Mouse (Mus musculus) lung, postnatal 25 days (tissue): ENCODE data around the gene Lmna.

Source experiments
- DNase-seq: peaks from one replicate; pipeline ENCODE4 v3.0.0; 2022; ENCODE audit warnings: low spot score

Lmna gene

DNA sequence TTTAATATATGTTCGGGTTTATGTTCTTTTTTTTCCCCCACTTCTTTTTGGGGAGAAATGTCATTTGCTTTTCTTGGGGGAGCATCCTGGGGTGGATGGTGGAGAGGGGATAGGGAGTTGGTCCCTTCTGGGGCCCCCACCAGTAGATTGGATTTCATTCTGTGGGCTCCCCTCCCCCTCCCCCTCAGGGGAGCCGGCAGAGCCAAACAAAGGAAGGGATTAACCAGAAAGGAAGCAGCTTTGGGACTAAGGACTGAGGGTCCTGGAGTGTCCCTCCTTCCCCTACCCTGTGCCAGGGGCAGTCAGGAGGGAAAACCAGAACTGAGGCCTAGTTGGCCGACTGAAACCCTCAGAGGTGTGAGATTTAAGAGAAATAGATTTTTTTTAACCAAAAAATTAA is 29.6 kb upstream of the Lmna start:
- DNase-seq, result no peak

- no peak for DNase-seq
These were observed 28.8 kb upstream of the Lmna start for GRCm38 (mm10) chr3:88538271-88539145.

DNA sequence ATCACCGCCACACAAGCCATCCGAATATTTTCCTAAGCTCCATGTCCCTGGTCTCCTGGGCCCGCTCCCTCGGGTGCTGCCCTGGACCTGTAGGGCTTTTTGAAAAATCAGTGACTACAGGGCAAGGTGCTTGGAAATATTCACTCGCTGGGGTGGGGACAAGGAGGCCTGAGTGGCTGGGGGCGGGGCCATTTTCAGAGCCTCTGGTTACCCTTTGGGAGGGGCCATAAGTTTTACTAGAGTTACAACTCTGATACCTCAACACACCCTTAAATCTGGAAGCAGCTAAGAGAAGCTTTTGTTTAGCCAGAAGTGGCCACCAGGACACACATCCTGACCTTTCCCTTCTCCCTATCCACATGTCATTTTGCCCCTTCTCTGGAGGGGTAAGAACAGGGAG is 27.4 kb upstream of the Lmna start:
- DNase-seq, result no peak

DNA sequence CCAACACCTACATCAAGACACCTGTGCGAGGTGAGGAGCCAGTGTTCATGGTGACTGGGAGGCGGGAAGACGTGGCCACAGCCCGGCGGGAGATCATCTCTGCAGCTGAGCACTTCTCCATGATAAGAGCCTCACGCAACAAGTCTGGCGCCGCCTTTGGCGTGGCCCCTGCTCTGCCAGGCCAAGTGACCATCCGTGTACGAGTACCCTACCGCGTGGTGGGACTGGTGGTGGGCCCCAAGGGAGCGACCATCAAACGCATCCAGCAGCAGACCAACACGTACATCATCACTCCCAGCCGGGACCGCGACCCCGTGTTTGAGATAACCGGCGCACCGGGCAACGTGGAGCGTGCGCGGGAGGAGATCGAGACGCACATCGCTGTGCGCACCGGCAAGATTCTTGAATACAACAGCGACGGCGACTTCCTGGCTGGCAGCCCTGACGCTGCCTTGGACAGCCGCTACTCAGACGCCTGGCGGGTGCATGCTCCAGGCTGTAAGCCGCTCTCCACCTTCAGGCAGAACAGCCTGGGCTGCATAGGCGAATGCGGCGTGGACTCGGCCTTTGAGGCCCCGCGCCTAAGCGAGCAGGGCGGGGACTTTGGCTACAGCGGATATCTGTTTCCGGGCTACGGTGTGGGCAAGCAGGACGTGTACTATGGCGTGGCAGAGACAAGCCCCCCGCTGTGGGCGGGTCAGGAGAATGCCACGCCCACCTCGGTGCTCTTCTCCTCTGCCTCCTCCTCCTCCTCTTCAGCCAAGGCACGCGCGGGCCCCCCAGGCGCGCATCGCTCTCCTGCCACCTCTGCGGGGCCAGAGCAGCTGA is 26.6 kb upstream of the Lmna start:
- peak; percentile 85 for DNase-seq

- DNase-seq, result no peak
These were observed 25.8 kb upstream of the Lmna start for GRCm38 (mm10) chr3:88535527-88535926.

GRCm38 (mm10) chr3:88535005-88535404 is 25.2 kb upstream of the Lmna start:
- DNase-seq, result no peak

GRCm38 (mm10) chr3:88533706-88534105 is 23.9 kb upstream of the Lmna start:
- DNase-seq, result no peak

DNA sequence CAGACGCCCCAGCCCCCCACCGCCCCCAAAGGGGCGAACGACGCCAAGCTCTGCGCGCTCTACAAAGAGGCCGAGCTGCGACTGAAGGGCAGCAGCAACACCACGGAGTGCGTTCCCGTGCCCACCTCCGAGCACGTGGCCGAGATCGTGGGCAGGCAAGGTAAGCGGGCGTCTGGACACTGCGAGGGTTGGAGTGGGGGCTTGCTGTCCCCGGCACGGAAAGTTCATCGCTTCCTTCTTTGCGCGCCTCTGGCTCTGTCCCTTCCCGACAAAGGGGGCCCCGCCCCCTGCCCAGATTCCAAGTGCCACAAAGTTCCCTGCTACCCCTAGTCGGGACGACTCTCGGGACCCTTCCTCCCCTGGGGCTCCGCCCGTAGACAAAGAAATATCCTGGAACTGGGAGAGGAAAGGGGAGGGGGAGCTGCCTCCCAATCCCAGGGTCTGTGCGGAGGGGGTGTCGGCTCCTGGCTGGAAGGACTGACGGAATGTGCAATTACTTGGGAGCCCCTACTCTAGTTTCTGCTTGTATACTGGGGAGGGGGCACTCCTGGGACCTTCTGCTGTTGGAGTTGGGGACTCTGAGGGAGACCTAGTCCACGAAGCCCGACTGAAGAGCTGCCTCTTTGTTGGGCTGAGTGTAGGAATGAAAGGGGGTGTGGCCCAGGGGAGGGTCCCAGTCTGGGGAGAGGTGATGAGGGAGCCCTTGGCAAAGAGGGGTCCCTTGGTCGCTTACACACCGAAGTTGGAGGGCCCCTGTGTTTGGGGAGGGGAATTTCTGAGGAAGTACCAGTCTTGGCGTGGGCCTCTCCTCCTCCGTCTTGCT is 23.1 kb upstream of the Lmna start:
- DNase-seq, result no peak

- no peak for DNase-seq
These were observed 22.5 kb upstream of the Lmna start, which contains the start of gene Mex3a for GRCm38 (mm10) chr3:88532299-88532674. TSS of gene Mex3a (plus strand) at chr3:88532395.

GRCm38 (mm10) chr3:88531348-88532298 is 21.9 kb upstream of the Lmna start:
- peak; percentile 84 for DNase-seq

GRCm38 (mm10) chr3:88530082-88530864 is 20.5 kb upstream of the Lmna start:
- DNase-seq, result no peak

DNA sequence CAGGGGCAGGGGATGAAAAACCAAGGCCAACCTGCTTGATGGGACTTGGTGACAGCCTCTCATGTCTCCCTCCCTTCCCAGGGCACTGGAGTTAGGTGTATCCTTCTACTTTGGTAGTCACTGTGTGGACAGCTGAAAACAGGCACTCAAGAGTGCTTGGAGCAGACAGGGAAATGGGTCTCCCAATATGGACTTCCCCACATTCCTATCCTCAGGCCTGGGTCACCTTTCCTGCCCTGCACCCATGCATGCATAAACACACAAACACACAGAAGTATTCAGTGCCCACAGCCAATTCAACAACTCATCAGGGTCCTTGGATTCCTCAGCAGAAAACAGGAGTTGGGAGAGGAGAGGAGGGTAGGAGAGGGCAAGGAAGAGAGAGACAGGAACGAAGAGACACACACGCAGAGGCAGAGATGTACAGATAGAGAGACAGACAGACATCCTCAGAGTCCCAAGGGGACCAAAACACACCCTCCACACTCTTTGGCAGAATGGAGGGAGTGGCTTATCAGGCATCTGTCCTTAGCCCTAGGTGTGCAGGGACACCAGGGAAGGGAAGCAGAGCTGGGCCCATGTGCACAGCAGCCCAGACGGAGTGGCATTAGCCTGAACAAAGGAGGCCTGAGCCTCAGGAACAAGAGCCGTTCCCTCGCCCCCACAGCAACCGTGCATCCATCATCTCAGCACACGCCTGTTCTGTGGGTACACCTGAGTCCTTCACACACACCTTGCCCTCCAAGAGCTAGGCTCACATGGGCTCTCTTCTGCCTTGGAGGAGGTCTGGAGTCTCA is 19.6 kb upstream of the Lmna start:
- DNase-seq, result no peak

DNA sequence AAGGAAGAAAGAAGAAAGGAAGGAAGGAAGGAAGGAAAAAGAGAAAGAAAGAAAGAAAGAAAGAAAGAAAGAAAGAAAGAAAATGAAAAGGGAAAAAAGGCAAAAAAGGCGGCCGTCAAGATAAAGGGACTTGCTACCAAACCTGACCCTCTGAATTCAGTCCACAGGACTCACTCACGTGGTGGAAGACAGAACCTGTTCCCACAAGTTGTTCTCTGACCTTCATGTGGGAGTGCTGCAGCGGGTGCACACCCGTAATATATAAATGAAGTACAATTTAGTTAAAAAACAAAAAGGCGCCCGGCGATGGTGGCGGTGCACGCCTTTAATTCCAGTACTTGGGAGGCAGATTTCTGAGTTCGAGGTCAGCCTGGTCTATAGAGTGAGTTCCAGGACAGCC is 18.9 kb upstream of the Lmna start:
- DNase-seq, result no peak

GRCm38 (mm10) chr3:88527565-88527964 is 17.8 kb upstream of the Lmna start:
- DNase-seq, result no peak

- peak; percentile 89 for DNase-seq
These were observed 16.7 kb upstream of the Lmna start for GRCm38 (mm10) chr3:88526157-88527131.

DNA sequence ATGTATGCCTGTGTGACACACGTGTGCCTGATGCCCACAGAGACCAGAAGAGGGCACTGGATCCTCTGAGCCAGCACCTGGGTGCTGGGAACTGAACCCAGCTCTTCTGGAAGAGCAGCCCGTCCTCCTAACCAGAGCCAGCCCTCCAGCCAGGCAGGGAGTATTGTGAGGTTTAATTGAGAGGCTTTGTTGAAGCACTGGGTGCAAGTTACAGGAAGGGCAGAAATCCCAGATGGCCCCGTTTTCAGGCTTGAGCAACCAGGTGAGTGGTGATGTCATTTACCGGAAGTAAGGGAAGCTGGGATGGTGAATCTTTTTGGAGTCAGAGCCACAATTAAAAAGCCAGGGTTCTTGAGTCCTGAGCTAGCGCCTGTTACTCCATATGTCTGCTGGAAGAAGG is 15.3 kb upstream of the Lmna start:
- no peak for DNase-seq

- no peak for DNase-seq
These were observed 13.3 kb upstream of the Lmna start for GRCm38 (mm10) chr3:88523027-88523426.

DNA sequence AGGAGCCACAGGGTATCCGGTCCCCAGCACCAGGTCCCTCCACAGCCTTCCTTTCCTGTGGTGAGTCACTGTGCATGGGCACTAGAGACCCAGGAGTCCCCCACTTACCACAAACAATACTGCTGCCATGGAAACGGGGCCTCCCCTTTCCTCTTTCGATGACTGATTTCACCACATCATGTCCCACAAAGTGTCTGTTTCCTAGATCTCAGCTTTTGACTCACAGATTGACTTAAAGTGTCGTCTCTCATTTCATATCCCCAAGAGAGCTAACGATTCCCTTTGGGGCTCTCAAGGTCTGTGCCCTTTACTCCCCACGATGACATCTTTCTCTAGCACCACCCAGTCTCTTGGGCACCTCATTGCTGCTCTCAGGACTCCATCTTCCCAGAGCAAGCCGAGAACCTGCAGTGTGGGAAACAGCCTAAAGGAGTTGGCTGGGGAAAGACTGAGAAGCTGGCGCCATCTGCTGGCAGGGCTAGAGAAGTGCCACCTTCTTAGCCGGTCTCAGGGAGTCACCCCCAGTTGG is 12.1 kb upstream of the Lmna start:
- peak; percentile 82 for DNase-seq
